8 mouse cellular contexts compared by ENCODE assay signal in the genomic region with DNA sequence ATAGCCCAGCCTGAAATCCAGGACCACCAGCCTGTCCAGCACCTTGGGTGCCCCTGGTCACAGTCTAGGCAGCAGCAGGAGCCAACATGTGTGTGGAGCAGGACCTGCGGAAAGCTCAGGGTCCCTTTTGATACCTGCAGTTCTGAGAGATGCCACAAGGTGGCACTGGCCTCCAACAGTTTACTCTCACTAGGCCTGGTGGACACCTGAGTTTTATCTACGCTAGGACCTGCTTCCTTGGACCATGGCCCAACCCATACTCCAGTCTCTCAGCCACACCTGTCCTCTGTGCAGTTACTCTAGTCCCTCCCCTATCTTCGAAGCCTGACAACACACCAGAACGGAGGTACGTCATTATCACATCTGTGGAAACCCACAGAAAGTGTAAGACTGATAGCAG. TPM values are rescaled to one million over a fixed set of nuclear protein-coding genes. Genes with fewer than 3 reads are reported as not detected.
DNase-seq lines count a peak whose midpoint lies in the region; ATAC-seq lines count a peak whose summit lies in the region.

No protein-coding gene starts in this region.

- H3K4me2 ChIP-seq in kidney, embryonic 16.5 days (replicated peaks; ENCODE audit: low read depth, low read length): no peak overlapping the region
- H3K4me2 ChIP-seq in stomach, embryonic 16.5 days (ENCODE audit: low read depth, low read length): no peak overlapping the region

- 49% methylated on average over 5 of the region's 5 CpGs for WGBS in kidney, embryonic 16.5 days
- 32% methylated on average over 5 of the region's 5 CpGs for WGBS in stomach, embryonic 16.5 days

- H3K9me3 ChIP-seq in kidney, embryonic 16.5 days (ENCODE audit: low read length): no peaks in the 10 kb centered on the region
- H3K9me3 ChIP-seq in stomach, embryonic 16.5 days (replicated peaks; ENCODE audit: control insufficient read depth, low read length): no peaks in the 10 kb centered on the region

- peak; percentile 84 for ATAC-seq in kidney, embryonic 16.5 days (ENCODE audit: low FRiP score, low TSS enrichment)
- peak; percentile 69 for ATAC-seq in stomach, embryonic 16.5 days (ENCODE audit: insufficient read depth, low FRiP score)

- H3K4me1 ChIP-seq in kidney, embryonic 16.5 days (ENCODE audit: insufficient read depth, low read length): no peaks in the 10 kb centered on the region
- H3K4me1 ChIP-seq in stomach, embryonic 16.5 days (ENCODE audit: control insufficient read depth, insufficient read depth, low read length): no peaks in the 10 kb centered on the region

- H3K9ac ChIP-seq in kidney, embryonic 16.5 days (replicated peaks; ENCODE audit: low read length): no peak overlapping the region
- H3K9ac ChIP-seq in stomach, embryonic 16.5 days (ENCODE audit: low read length): no peak overlapping the region

- DNase-seq in 3T3-L1 (ENCODE audit: low read depth, low spot score): peak; percentile 80
- peak; percentile 78 to 80 for DNase-seq in adrenal gland, adult 18-20 months (ENCODE audit: low spot score in 2 of 2)
- peak; percentile 78 for DNase-seq in embryo, embryonic 10 days (ENCODE audit: low spot score)
- DNase-seq in gastrocnemius, postnatal 36 days: peak; percentile 38 to 55
- peak; percentile 65 for DNase-seq in liver
- peak; percentile 55 to 57 for DNase-seq in natural killer cell, adult 2 months (ENCODE audit: low spot score in 2 of 2)

- no peak overlapping the region for H3K27ac ChIP-seq in kidney, embryonic 16.5 days (ENCODE audit: low read length)
- H3K27ac ChIP-seq in stomach, embryonic 16.5 days (ENCODE audit: low read length): no peak overlapping the region

- intact Hi-C loops in gastrocnemius, postnatal 36 days (cut with DNase I): loop anchor here (10.0 kb wide), 1 partner anchor 309 kb away; no protein-coding TSS in a partner anchor

- H3K4me3 ChIP-seq in kidney, embryonic 16.5 days (ENCODE audit: low read length): no peak overlapping the region
- H3K4me3 ChIP-seq in stomach, embryonic 16.5 days (replicated peaks; ENCODE audit: low read length): no peak overlapping the region

- H3K27me3 ChIP-seq in kidney, embryonic 16.5 days (ENCODE audit: insufficient read depth, low read length): no peaks in the 10 kb centered on the region
- H3K27me3 ChIP-seq in stomach, embryonic 16.5 days (ENCODE audit: control insufficient read depth, insufficient read depth, low read length): no peaks in the 10 kb centered on the region

- no peaks in the 10 kb centered on the region for H3K36me3 ChIP-seq in kidney, embryonic 16.5 days (ENCODE audit: insufficient read depth, low read length)
- no peaks in the 10 kb centered on the region for H3K36me3 ChIP-seq in stomach, embryonic 16.5 days (ENCODE audit: control insufficient read depth, insufficient read depth, low read length)

RNA-seq across cellular contexts. Expression of a gene that starts 10.8 kb away (rescaled TPM):
- not detected for total RNA-seq in adrenal gland, adult 18-20 months (2021)
- total RNA-seq in gastrocnemius, postnatal 36 days (2021): not detected
- polyA plus RNA-seq in kidney, embryonic 16.5 days (2015; fragmentation: Nextera tagmentation; extraction: Ambion mirVana): 0.24 TPM in 1 of 2 replicates, not detected in the other
- 0.13 TPM in 1 of 2 replicates, not detected in the other for polyA plus RNA-seq in stomach, embryonic 16.5 days (2015; fragmentation: Nextera tagmentation; extraction: Ambion mirVana)

RNA-seq across cellular contexts. Expression of a gene that starts 13.3 kb away (rescaled TPM):
- total RNA-seq in adrenal gland, adult 18-20 months (2021): not detected
- not detected for total RNA-seq in gastrocnemius, postnatal 36 days (2021)
- polyA plus RNA-seq in kidney, embryonic 16.5 days (2015; fragmentation: Nextera tagmentation; extraction: Ambion mirVana): not detected in 2 replicates
- polyA plus RNA-seq in stomach, embryonic 16.5 days (2015; fragmentation: Nextera tagmentation; extraction: Ambion mirVana): not detected in 2 replicates

RNA-seq across cellular contexts. Expression of a gene that starts 20.6 kb away (rescaled TPM):
- total RNA-seq in adrenal gland, adult 18-20 months (2021): not detected
- not detected for total RNA-seq in gastrocnemius, postnatal 36 days (2021)
- polyA plus RNA-seq in kidney, embryonic 16.5 days (2015; fragmentation: Nextera tagmentation; extraction: Ambion mirVana): not detected in 2 replicates
- polyA plus RNA-seq in stomach, embryonic 16.5 days (2015; fragmentation: Nextera tagmentation; extraction: Ambion mirVana): not detected in 2 replicates

RNA-seq across cellular contexts. Expression of a gene that starts 27.2 kb away (rescaled TPM):
- total RNA-seq in adrenal gland, adult 18-20 months (2021): 1 to 10 TPM; 3.7 to 3.8 TPM
- total RNA-seq in gastrocnemius, postnatal 36 days (2021): under 1 TPM in 1 of 2 experiments, not detected in 1; 0.20 TPM
- 0.74 and 0.91 TPM in 2 replicates for polyA plus RNA-seq in kidney, embryonic 16.5 days (2015; fragmentation: Nextera tagmentation; extraction: Ambion mirVana)
- 0.65 and 0.90 TPM in 2 replicates for polyA plus RNA-seq in stomach, embryonic 16.5 days (2015; fragmentation: Nextera tagmentation; extraction: Ambion mirVana)

RNA-seq across cellular contexts. Expression of a gene that starts 54.2 kb away (rescaled TPM):
- total RNA-seq in adrenal gland, adult 18-20 months (2021): not detected
- not detected for total RNA-seq in gastrocnemius, postnatal 36 days (2021)
- not detected in 2 replicates for polyA plus RNA-seq in kidney, embryonic 16.5 days (2015; fragmentation: Nextera tagmentation; extraction: Ambion mirVana)
- polyA plus RNA-seq in stomach, embryonic 16.5 days (2015; fragmentation: Nextera tagmentation; extraction: Ambion mirVana): not detected in 2 replicates
